Mouse (Mus musculus) testis, adult 2 months (tissue): ENCODE results near the gene Hnrnpf.

Experiments
- CTCF ChIP-seq: fragments of 200-500 bp; IDR thresholded peaks from 2 replicates; pipeline ENCODE4 v1.5.1; 2012; ENCODE audit warnings: low read depth, mild to moderate bottlenecking, inconsistent platforms, low read length, moderate library complexity; ENCODE audit not compliant: control insufficient read depth, insufficient read depth, insufficient replicate concordance
- POLR2A ChIP-seq: fragments of 200-500 bp; IDR thresholded peaks from 2 replicates; pipeline ENCODE4 v1.6.1; 2012; ENCODE audit warnings: low read depth, mild to moderate bottlenecking, inconsistent platforms, low read length, moderate library complexity; ENCODE audit not compliant: control insufficient read depth

GRCm38 (mm10) chr6:117861848-117862247, 38.3 kb upstream of the Hnrnpf start, which contains the start of gene Zfp239:
- TF ChIP-seq CTCF (no peak), POLR2A (no peak)
